Mouse (Mus musculus) spleen, adult 2 months (tissue): Measurements from ENCODE around the gene Xkr7.

Experiments used
- CTCF ChIP-seq: fragments of 200-500 bp; IDR thresholded peaks from 2 replicates; pipeline ENCODE4 v1.5.1; 2011; ENCODE audit warnings: mild to moderate bottlenecking, inconsistent platforms; ENCODE audit not compliant: insufficient read depth, insufficient read length, insufficient replicate concordance; ENCODE audit errors: extremely low read depth
- POLR2A ChIP-seq: fragments of 200-500 bp; IDR thresholded peaks from 2 replicates; pipeline ENCODE4 v1.6.1; 2011; ENCODE audit warnings: low read depth, low read length, inconsistent platforms

DNA sequence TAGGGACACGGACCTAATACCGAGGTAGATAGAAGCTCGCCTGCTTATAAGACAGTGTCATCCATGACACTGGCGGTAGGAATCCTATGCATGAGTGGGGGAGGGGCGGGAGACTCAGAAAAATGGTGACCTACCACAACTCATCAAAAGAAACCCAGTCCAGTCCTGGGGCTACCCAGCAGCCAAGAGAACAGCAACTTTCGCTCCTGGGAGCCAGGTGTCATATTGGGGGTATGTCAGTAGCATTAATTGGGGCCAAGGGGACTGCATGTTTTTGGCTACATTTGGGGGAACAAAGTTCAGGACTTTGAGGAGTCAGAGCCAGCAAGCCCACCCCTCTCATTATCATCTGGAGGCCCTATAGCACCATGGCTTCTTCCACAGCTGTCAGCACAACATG, 19.4 kb downstream of the Xkr7 start:
- TF ChIP-seq CTCF, result no peak
- no peak for TF ChIP-seq POLR2A
